Mouse (Mus musculus): ENCODE data around the gene Runx3. TPM values are rescaled to one million over a fixed set of nuclear protein-coding genes. Genes with fewer than 3 reads are reported as not detected.

Runx3 gene
- polyA plus RNA-seq, 1 experiment from 2014 or later: 0.57 TPM

GRCm38 (mm10) chr4:135102761-135103160 lies 17.7 kb upstream of the Runx3 start:
- Histone ChIP-seq H3K4me2 (ENCODE audit: low read depth, severe bottlenecking) (no peak overlapping the region), H3K9me3 (ENCODE audit: control insufficient read depth, low read length) (no peaks in the 10 kb centered on the region), H3K27me3 (ENCODE audit: control insufficient read depth, insufficient read depth, low read length) (no peaks in the 10 kb centered on the region), H3K27ac (replicated peaks; ENCODE audit: low read depth, low read length) (no peak overlapping the region), H3K36me3 (ENCODE audit: control insufficient read depth, insufficient read depth, low read length) (no peaks in the 10 kb centered on the region), H3K4me1 (ENCODE audit: control insufficient read depth, insufficient read depth, low read length) (no peaks in the 10 kb centered on the region), H3K9ac (ENCODE audit: low read length) (no peak overlapping the region), H3K4me3 (ENCODE audit: low read depth, low read length) (no peak overlapping the region)
- DNase-seq (ENCODE audit: low spot score) (no peak), ATAC-seq (ENCODE audit: insufficient number of reproducible peaks, low FRiP score, low TSS enrichment, low read depth) (no peak)
- 30% methylated on average over 4 of the region's 4 CpGs for WGBS

- DNase-seq (ENCODE audit: low spot score): no peak
- Histone ChIP-seq H3K9ac (ENCODE audit: low read length) (no peak overlapping the region), H3K27me3 (ENCODE audit: control insufficient read depth, insufficient read depth, low read length) (no peaks in the 10 kb centered on the region), H3K27ac (replicated peaks; ENCODE audit: low read depth, low read length) (no peak overlapping the region), H3K4me3 (ENCODE audit: low read depth, low read length) (no peak overlapping the region), H3K4me2 (ENCODE audit: low read depth, severe bottlenecking) (no peak overlapping the region), H3K9me3 (ENCODE audit: control insufficient read depth, low read length) (no peaks in the 10 kb centered on the region), H3K4me1 (ENCODE audit: control insufficient read depth, insufficient read depth, low read length) (no peaks in the 10 kb centered on the region), H3K36me3 (ENCODE audit: control insufficient read depth, insufficient read depth, low read length) (no peaks in the 10 kb centered on the region)
- 47% methylated on average over 5 of the region's 5 CpGs for WGBS
- no peak for ATAC-seq (ENCODE audit: insufficient number of reproducible peaks, low FRiP score, low TSS enrichment, low read depth)
These were observed 16.7 kb upstream of the Runx3 start for GRCm38 (mm10) chr4:135103800-135104199.

DNA sequence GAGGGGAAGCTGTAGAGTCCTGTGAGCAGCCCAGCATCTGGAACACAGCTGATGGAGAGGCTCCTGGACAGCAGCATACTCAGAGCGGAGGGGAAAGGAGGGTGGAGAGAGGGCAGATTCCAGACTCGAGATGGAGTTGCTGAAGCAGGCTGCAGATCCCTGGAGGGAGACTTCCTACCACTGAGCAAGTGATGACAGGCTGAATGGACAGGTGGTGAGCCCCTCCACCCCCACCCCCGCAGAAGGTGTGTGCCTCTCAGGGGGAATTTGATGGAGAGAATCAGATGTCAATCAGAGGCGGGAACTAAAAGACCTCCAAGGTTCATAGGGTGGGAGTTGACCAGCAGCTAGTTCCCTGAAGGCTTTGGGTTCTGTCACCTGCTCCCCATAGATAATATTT lies 13.5 kb upstream of the Runx3 start:
- 50% methylated on average over 4 of the region's 4 CpGs for WGBS
- no peak overlapping the region for H3K4me2 ChIP-seq (ENCODE audit: low read depth, severe bottlenecking)

GRCm38 (mm10) chr4:135108666-135109065 lies 11.8 kb upstream of the Runx3 start:
- ATAC-seq (ENCODE audit: insufficient number of reproducible peaks, low FRiP score, low TSS enrichment, low read depth): no peak
- Histone ChIP-seq H3K9me3 (ENCODE audit: control insufficient read depth, low read length) (peaks cover 3% of the 10 kb centered on the region; the same call in 1 of the 2 replicates), H3K4me3 (ENCODE audit: low read depth, low read length) (no peak overlapping the region), H3K4me2 (ENCODE audit: low read depth, severe bottlenecking) (no peak overlapping the region), H3K4me1 (ENCODE audit: control insufficient read depth, insufficient read depth, low read length) (no peaks in the 10 kb centered on the region), H3K9ac (ENCODE audit: low read length) (no peak overlapping the region), H3K27me3 (ENCODE audit: control insufficient read depth, insufficient read depth, low read length) (no peaks in the 10 kb centered on the region), H3K27ac (replicated peaks; ENCODE audit: low read depth, low read length) (no peak overlapping the region), H3K36me3 (ENCODE audit: control insufficient read depth, insufficient read depth, low read length) (no peaks in the 10 kb centered on the region)
- 69% methylated on average over 3 of the region's 3 CpGs for WGBS
- no peak for DNase-seq (ENCODE audit: low spot score)

More for the DNA sequence above, 13.5 kb upstream of the Runx3 start:
- ATAC-seq (ENCODE audit: insufficient number of reproducible peaks, low FRiP score, low TSS enrichment, low read depth): no peak
- Histone ChIP-seq H3K4me1 (ENCODE audit: control insufficient read depth, insufficient read depth, low read length) (no peaks in the 10 kb centered on the region), H3K9ac (ENCODE audit: low read length) (no peak overlapping the region), H3K4me3 (ENCODE audit: low read depth, low read length) (no peak overlapping the region), H3K36me3 (ENCODE audit: control insufficient read depth, insufficient read depth, low read length) (no peaks in the 10 kb centered on the region), H3K27ac (replicated peaks; ENCODE audit: low read depth, low read length) (no peak overlapping the region), H3K9me3 (ENCODE audit: control insufficient read depth, low read length) (peaks cover under 1% of the 10 kb centered on the region; the same call in 1 of the 2 replicates), H3K27me3 (ENCODE audit: control insufficient read depth, insufficient read depth, low read length) (no peaks in the 10 kb centered on the region)
- DNase-seq (ENCODE audit: low spot score): no peak

DNA sequence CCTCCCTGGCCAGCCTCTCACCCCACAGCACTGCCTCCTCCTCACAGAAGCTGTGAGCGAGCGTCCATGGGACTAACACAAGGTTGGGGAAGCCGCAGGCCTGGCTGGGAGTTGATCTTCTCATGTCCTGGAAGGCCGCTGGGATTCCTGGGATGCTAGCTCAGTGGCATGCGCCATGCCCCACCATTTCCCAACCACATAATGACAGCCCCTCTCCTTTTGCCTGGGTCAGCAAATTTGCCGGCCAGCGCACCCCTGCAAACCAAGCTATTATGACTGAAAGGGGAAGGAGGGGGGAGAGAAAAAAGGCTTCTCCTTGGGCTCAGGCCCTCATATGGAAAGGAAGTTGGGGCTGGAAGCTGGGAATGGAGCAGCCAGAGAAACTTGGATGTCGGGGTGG lies 6.8 kb upstream of the Runx3 start:
- no peak for DNase-seq (ENCODE audit: low spot score)

DNA sequence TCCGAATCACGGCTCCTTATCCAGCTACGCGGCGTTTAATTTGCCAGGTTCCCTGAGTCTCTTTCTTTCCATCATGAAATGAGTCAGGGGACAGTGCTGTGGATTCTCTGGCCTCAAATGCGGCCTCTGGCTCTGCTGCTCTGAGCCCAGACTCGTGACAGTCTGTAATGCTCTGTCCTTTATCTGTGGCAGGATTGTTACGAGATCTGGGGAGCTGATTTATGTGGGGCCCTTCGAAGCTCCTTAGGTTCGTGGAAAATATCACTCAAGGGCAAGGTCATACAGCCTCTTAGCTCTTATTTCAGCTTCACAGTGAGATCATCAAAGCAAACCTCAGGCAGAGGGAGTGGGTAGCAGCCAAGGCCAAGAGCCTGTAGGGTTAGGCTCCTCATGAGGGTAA lies 6.2 kb upstream of the Runx3 start:
- WGBS: 70% methylated on average over 10 of the region's 10 CpGs
- H3K27me3 ChIP-seq (ENCODE audit: control insufficient read depth, insufficient read depth, low read length): no peaks in the 10 kb centered on the region
- H3K27ac ChIP-seq (replicated peaks; ENCODE audit: low read depth, low read length): no peak overlapping the region

More for the DNA sequence above, 6.8 kb upstream of the Runx3 start:
- Histone ChIP-seq H3K9ac (ENCODE audit: low read length) (no peak overlapping the region), H3K4me1 (ENCODE audit: control insufficient read depth, insufficient read depth, low read length) (no peaks in the 10 kb centered on the region), H3K4me2 (ENCODE audit: low read depth, severe bottlenecking) (no peak overlapping the region), H3K9me3 (ENCODE audit: control insufficient read depth, low read length) (peaks cover 3% of the 10 kb centered on the region; the same call in 1 of the 2 replicates), H3K4me3 (ENCODE audit: low read depth, low read length) (no peak overlapping the region), H3K36me3 (ENCODE audit: control insufficient read depth, insufficient read depth, low read length) (no peaks in the 10 kb centered on the region), H3K27me3 (ENCODE audit: control insufficient read depth, insufficient read depth, low read length) (no peaks in the 10 kb centered on the region), H3K27ac (replicated peaks; ENCODE audit: low read depth, low read length) (no peak overlapping the region)
- ATAC-seq (ENCODE audit: insufficient number of reproducible peaks, low FRiP score, low TSS enrichment, low read depth): no peak
- 89% methylated on average over 8 of the region's 8 CpGs for WGBS

GRCm38 (mm10) chr4:135115426-135116170 lies 4.9 kb upstream of the Runx3 start:
- H3K27ac ChIP-seq (replicated peaks; ENCODE audit: low read depth, low read length): no peak overlapping the region
- no peaks in the 10 kb centered on the region for H3K27me3 ChIP-seq (ENCODE audit: control insufficient read depth, insufficient read depth, low read length)
- H3K4me3 ChIP-seq (ENCODE audit: low read depth, low read length): no peak overlapping the region
- DNase-seq (ENCODE audit: low spot score) (no peak), ATAC-seq (ENCODE audit: insufficient number of reproducible peaks, low FRiP score, low TSS enrichment, low read depth) (no peak)
- H3K9ac ChIP-seq (ENCODE audit: low read length): no peak overlapping the region
- H3K36me3 ChIP-seq (ENCODE audit: control insufficient read depth, insufficient read depth, low read length): no peaks in the 10 kb centered on the region
- 60% methylated on average over 14 of the region's 14 CpGs for WGBS
- peaks cover 5% of the 10 kb centered on the region; the same call in 1 of the 2 replicates for H3K4me1 ChIP-seq (ENCODE audit: control insufficient read depth, insufficient read depth, low read length)
- H3K9me3 ChIP-seq (ENCODE audit: control insufficient read depth, low read length): peaks cover 3% of the 10 kb centered on the region; the same call in 1 of the 2 replicates
- H3K4me2 ChIP-seq (ENCODE audit: low read depth, severe bottlenecking): no peak overlapping the region

More for the DNA sequence above, 6.2 kb upstream of the Runx3 start:
- ATAC-seq (ENCODE audit: insufficient number of reproducible peaks, low FRiP score, low TSS enrichment, low read depth) (no peak), DNase-seq (ENCODE audit: low spot score) (no peak)
- Histone ChIP-seq H3K4me2 (ENCODE audit: low read depth, severe bottlenecking) (no peak overlapping the region), H3K9me3 (ENCODE audit: control insufficient read depth, low read length) (peaks cover 3% of the 10 kb centered on the region; the same call in 1 of the 2 replicates), H3K4me1 (ENCODE audit: control insufficient read depth, insufficient read depth, low read length) (no peaks in the 10 kb centered on the region), H3K36me3 (ENCODE audit: control insufficient read depth, insufficient read depth, low read length) (no peaks in the 10 kb centered on the region), H3K4me3 (ENCODE audit: low read depth, low read length) (no peak overlapping the region), H3K9ac (ENCODE audit: low read length) (no peak overlapping the region)

DNA sequence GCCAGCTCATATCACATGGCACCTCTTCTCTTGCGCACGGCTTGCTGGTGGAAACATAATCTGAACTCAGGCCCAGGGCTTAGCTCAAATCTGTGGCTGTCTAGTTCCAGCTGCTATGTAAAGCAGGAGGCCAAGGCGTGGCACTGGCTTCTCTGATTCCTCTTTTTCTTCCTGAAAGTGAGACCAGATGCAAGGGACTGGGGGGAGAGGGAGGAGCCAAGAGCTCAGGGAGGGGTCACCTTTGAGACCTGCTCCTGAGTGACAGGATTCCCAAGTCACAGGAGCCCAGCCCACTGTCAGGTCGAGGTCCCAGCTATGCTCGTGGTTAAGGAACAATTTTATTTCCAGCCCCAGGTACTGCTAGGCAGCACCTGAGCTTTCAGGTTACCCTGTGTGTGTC lies 4.1 kb upstream of the Runx3 start:
- no peaks in the 10 kb centered on the region for H3K27me3 ChIP-seq (ENCODE audit: control insufficient read depth, insufficient read depth, low read length)
- H3K36me3 ChIP-seq (ENCODE audit: control insufficient read depth, insufficient read depth, low read length): no peaks in the 10 kb centered on the region
- no peak for ATAC-seq (ENCODE audit: insufficient number of reproducible peaks, low FRiP score, low TSS enrichment, low read depth)
- no peak overlapping the region for H3K9ac ChIP-seq (ENCODE audit: low read length)
- H3K4me3 ChIP-seq (ENCODE audit: low read depth, low read length): no peak overlapping the region
- peaks cover 3% of the 10 kb centered on the region; the same call in 1 of the 2 replicates for H3K9me3 ChIP-seq (ENCODE audit: control insufficient read depth, low read length)
- no peak overlapping the region for H3K27ac ChIP-seq (replicated peaks; ENCODE audit: low read depth, low read length)
- no peak overlapping the region for H3K4me2 ChIP-seq (ENCODE audit: low read depth, severe bottlenecking)
- H3K4me1 ChIP-seq (ENCODE audit: control insufficient read depth, insufficient read depth, low read length): peaks cover 5% of the 10 kb centered on the region; the same call in 1 of the 2 replicates
- 55% methylated on average over 5 of the region's 5 CpGs for WGBS
- no peak for DNase-seq (ENCODE audit: low spot score)
